Mouse (Mus musculus) heart, embryonic 11.5 days (tissue): Measurements from ENCODE around the gene Adamtsl4. TPM values are rescaled to one million over a fixed set of nuclear protein-coding genes. Genes with fewer than 3 reads are reported as not detected.

Experiments
- ATAC-seq: fragments of 200-750 bp; cut with Nextera tagmentation; replicated peaks from 2 replicates; pipeline ENCODE4 v1.8.0; 2017; ENCODE audit warnings: moderate library complexity; ENCODE audit not compliant: insufficient number of reproducible peaks, low FRiP score, low TSS enrichment
- H3K27ac ChIP-seq: fragments of 300-500 bp; sonication (generic); 2 replicates; pipeline ENCODE4 v1.5.1; 2014; ENCODE audit warnings: mild to moderate bottlenecking, low read depth, low read length
- H3K27me3 ChIP-seq: fragments of 300-500 bp; sonication (generic); 2 replicates; pipeline ENCODE4 v1.6.1; 2014; ENCODE audit warnings: mild to moderate bottlenecking, low read length, mixed read lengths; ENCODE audit not compliant: control insufficient read depth, insufficient read depth
- H3K36me3 ChIP-seq: fragments of 300-500 bp; sonication (generic); 2 replicates; pipeline ENCODE4 v1.6.1; 2014; ENCODE audit warnings: mild to moderate bottlenecking, low read length, moderate library complexity, mixed read lengths; ENCODE audit not compliant: control insufficient read depth, insufficient read depth
- H3K4me1 ChIP-seq: fragments of 300-500 bp; sonication (generic); 2 replicates; pipeline ENCODE4 v1.6.1; 2014; ENCODE audit warnings: low read length; ENCODE audit not compliant: control insufficient read depth, insufficient read depth
- H3K4me2 ChIP-seq: fragments of 300-500 bp; sonication (generic); 2 replicates; pipeline ENCODE4 v1.6.1; 2014; ENCODE audit warnings: mild to moderate bottlenecking, moderate library complexity
- H3K4me3 ChIP-seq: fragments of 300-500 bp; sonication (generic); 2 replicates; pipeline ENCODE4 v1.5.1; 2014; ENCODE audit warnings: low read depth, low read length
- H3K9ac ChIP-seq: fragments of 300-500 bp; sonication (generic); 2 replicates; pipeline ENCODE4 v1.6.1; 2014; ENCODE audit warnings: mild to moderate bottlenecking, low read depth, low read length, moderate library complexity
- H3K9me3 ChIP-seq: fragments of 300-500 bp; sonication (generic); replicated peaks from 2 replicates; pipeline ENCODE4 v1.6.1; 2016; ENCODE audit warnings: low read length; ENCODE audit not compliant: control insufficient read depth
- WGBS: fragments of 180-500 bp; shearing (Covaris S2); extraction: QIAGEN DNeasy Blood & Tissue Kit; methylation state at CpG from one replicate; pipeline ENCODE4 v1.1.7; 2014; ENCODE audit not compliant: insufficient replicate concordance; 5-methylcytosine and 5-hydroxymethylcytosine counted together
- polyA plus RNA-seq: library from polyadenylated mRNA; unstranded; fragments of >200 nt; fragmentation: Nextera tagmentation; extraction: Ambion mirVana; gene quantifications from 2 replicates; pipeline ENCODE4 v1.2.1, GENCODE M21; 2014

Adamtsl4 gene
- polyA plus RNA-seq, 1 experiment from 2014 or later, result 3.5 TPM

DNA sequence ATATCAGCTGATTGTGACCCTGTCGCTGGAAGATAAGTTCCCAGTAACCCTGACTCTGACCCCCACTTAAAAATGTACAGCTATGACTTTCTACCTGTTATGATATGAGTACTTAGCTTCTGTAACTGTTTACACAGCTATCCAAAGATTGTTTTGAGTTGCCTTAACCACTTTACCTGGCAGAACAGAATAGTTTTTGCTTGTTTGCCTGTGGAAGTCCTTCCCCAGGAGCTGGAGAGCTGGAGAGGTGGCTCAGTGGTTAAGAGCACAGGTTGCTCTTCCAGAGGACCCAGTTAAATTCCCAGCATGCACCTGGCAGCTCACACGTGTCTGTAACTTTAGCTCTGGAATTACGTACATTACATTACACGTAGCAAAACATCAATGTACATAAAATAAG is 16.9 kb upstream of the Adamtsl4 start:
- Histone ChIP-seq H3K4me1 (peaks cover 17% of the 10 kb centered on the region), H3K36me3 (no peaks in the 10 kb centered on the region), H3K4me2 (no peak overlapping the region), H3K9ac (no peak overlapping the region), H3K9me3 (no peaks in the 10 kb centered on the region), H3K4me3 (no peak overlapping the region), H3K27me3 (no peaks in the 10 kb centered on the region), H3K27ac (no peak overlapping the region)
- no peak for ATAC-seq
- WGBS, result 83% methylated on average over 4 of the region's 4 CpGs

DNA sequence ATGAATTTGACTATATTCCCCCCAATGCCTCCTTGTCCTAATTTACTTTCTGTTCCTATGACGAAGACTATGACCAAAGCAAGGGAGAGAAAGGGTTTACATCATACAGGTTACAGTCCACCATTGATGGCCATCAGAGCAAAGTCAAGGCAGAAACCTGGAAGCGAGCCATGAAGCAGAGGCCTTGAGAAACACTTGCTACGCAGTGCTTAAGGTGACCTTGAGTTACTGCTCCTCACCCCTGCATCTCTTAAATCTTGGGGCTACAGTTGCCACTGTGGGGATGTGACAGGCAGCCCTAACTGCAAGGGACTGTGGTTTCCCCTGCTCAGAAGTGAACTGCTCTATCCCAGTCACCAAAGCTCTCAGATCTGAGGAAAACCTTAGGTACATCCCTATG is 15.6 kb upstream of the Adamtsl4 start:
- no peaks in the 10 kb centered on the region for H3K27me3 ChIP-seq
- H3K4me1 ChIP-seq, result peaks cover 17% of the 10 kb centered on the region
- H3K27ac ChIP-seq, result no peak overlapping the region
- ATAC-seq, result no peak
- WGBS, result 90% methylated on average over 3 of the region's 3 CpGs
- no peak overlapping the region for H3K4me3 ChIP-seq
- no peaks in the 10 kb centered on the region for H3K36me3 ChIP-seq
- H3K4me2 ChIP-seq, result no peak overlapping the region
- H3K9me3 ChIP-seq, result no peaks in the 10 kb centered on the region
- no peak overlapping the region for H3K9ac ChIP-seq

DNA sequence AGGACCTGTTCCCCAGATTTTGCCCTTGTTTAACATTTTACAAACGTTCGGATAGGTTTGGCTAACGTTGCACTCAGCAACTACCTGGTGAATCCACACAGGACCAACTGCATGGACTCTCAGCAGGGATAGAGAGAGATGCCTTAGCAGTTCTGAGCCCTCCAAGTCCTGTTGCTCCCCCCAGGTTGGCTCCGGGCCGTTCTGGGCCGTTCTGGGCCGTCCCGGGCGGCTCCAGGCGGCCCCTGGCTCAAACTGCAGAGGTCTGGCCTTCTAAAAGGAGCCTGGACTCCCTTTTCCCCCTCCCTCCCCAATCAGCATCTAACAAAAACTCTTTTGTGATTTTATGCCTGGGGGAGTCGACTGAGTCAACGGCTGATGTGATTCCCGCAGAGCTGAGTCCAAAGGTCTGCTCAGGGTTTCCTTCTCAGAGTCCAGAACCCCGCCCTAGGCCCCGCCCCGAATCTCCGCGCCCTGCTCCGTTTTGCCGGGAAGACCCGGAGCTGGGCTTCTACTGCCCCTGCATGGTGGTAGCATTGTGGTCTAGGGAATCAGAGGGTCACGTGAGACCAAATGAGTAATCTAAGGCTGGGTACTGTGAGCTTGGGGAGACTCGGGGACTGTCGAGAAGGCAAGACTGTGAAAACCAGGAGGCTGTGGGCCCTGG is 14.3 kb upstream of the Adamtsl4 start:
- Histone ChIP-seq H3K4me3 (peak overlapping the region; percentile 21), H3K4me1 (peaks cover 17% of the 10 kb centered on the region), H3K27me3 (no peaks in the 10 kb centered on the region), H3K9ac (peak overlapping the region; percentile 69; the same call in 1 of the 2 replicates), H3K27ac (peak overlapping the region; percentile 74), H3K36me3 (no peaks in the 10 kb centered on the region), H3K9me3 (no peaks in the 10 kb centered on the region), H3K4me2 (peak overlapping the region; percentile 67)
- WGBS, result 9% methylated on average over 24 of the region's 24 CpGs
- peak; percentile 78 for ATAC-seq

DNA sequence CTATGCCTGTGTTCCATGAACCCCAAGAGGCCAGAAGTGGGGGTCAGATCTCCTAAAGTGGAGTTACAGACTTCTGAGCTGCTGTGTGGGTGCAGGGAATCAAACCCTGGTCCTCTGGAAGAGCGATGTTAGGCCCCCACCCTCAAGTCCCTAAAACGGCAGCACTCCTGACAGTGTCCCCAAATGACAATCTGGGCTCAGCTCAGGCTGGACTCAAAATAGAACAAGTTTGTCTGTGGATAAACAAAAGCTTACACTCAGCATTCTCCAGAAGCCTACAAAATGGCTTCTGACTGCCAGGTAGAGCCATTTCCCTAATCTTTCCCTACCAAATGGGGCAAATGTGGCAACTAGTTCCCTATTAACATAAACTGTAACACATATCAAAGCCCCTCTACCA is 13.4 kb upstream of the Adamtsl4 start:
- H3K4me2 ChIP-seq, result no peak overlapping the region
- no peak overlapping the region for H3K9ac ChIP-seq
- ATAC-seq, result no peak
- H3K9me3 ChIP-seq, result no peaks in the 10 kb centered on the region
- WGBS, result 52% methylated on average over 2 of the region's 2 CpGs
- no peaks in the 10 kb centered on the region for H3K27me3 ChIP-seq
- no peak overlapping the region for H3K4me3 ChIP-seq
- no peaks in the 10 kb centered on the region for H3K36me3 ChIP-seq
- H3K4me1 ChIP-seq, result peaks cover 24% of the 10 kb centered on the region
- no peak overlapping the region; the same call in 1 of the 2 replicates for H3K27ac ChIP-seq

DNA sequence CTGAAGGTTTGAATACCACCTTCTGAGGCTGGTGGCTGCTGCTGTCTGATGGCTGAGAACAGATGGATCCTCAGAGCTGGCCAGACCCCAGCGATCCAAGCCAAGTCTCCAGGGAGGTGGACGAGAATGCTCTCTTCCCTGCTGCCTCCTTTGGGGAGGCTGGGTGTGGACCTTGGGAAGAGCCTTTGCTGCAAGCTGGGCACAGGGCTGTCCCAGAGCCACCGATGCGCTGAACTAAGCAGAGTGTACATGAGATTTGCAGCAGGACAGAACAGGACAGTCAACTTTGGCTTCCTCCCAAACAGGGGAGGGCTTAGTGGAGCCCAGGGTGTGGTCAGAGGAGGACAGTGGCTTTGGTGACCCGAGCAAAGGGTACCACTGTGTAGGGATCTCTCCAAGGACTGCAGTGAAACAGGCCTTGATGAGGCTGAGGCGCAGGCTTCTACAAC is 12.5 kb upstream of the Adamtsl4 start:
- H3K27me3 ChIP-seq, result no peaks in the 10 kb centered on the region
- H3K9ac ChIP-seq, result peak overlapping the region; percentile 39; the same call in 1 of the 2 replicates
- no peaks in the 10 kb centered on the region for H3K9me3 ChIP-seq
- no peak overlapping the region for H3K4me2 ChIP-seq
- 61% methylated on average over 6 of the region's 6 CpGs for WGBS
- ATAC-seq, result no peak
- no peak overlapping the region for H3K27ac ChIP-seq
- H3K4me1 ChIP-seq, result peaks cover 33% of the 10 kb centered on the region
- H3K4me3 ChIP-seq, result no peak overlapping the region
- no peaks in the 10 kb centered on the region for H3K36me3 ChIP-seq

DNA sequence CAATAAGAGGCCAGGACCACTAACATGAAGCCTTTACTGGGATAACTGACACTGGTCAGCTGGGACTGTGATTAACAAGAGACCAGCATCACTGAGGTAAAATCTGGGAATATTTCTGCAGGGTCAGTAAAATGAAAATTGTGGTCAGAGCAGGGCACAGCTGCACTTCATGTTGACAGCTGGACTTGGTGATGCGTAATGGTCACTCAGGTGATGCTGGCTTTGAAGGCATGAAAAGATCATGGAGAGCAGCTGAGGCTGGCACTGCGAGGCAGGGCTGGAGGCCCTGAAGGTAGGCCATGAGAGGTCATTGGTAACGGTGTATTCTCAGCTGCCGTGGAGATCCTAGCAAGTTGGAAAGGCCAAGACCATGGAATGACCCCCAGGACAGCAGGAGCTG is 10.6 kb upstream of the Adamtsl4 start:
- Histone ChIP-seq H3K4me1 (peaks cover 49% of the 10 kb centered on the region), H3K9me3 (no peaks in the 10 kb centered on the region), H3K27ac (no peak overlapping the region), H3K9ac (no peak overlapping the region), H3K4me3 (no peak overlapping the region), H3K4me2 (no peak overlapping the region), H3K27me3 (no peaks in the 10 kb centered on the region), H3K36me3 (no peaks in the 10 kb centered on the region)
- ATAC-seq, result no peak
- WGBS, result 90% methylated on average over 4 of the region's 4 CpGs

DNA sequence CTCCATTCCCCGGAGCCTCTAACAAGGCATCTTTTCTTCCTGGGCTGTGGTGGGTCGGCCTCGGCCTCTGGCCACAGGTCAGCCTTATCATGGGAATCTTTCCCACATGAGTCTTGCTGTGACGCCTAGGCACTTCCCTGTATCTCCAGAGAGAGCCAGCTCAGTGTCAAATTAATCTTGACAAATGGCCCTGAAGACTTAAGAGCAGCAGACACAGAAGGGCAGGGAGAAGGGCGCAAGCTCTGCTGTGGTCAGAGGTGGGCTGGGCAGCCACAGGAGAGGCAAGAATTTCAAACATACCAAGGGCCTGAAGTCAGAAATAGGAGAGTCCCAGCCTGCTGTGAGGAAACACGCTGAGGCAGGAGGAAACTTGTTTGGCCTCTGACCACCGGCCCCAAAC is 8.6 kb upstream of the Adamtsl4 start:
- Histone ChIP-seq H3K36me3 (no peaks in the 10 kb centered on the region), H3K4me2 (no peak overlapping the region), H3K9me3 (no peaks in the 10 kb centered on the region), H3K27me3 (no peaks in the 10 kb centered on the region), H3K27ac (peak overlapping the region; percentile 70), H3K9ac (no peak overlapping the region), H3K4me1 (peaks cover 55% of the 10 kb centered on the region), H3K4me3 (no peak overlapping the region)
- WGBS, result 9% methylated on average over 7 of the region's 7 CpGs
- ATAC-seq, result no peak

DNA sequence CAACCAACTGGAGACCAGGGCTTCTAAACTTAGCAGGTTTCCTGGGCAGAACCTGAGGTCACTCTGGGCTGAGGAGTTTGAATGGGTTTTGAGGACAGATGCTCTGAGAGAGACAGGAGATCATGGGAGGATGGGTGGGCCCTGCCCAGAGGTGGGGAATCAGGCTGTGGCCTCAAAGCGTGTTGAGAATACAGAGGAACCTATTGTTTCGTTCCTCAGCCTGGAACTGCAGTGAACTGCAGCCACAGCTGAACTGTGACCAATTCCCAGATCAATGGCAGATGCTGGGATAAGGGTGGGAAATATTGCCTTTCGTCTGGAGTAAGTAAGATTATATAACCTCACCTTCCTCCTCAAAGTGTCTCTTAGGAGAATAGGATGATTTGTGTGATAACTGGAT is 8.1 kb upstream of the Adamtsl4 start:
- H3K9me3 ChIP-seq, result no peaks in the 10 kb centered on the region
- 41% methylated on average over 3 of the region's 3 CpGs for WGBS
- no peaks in the 10 kb centered on the region for H3K27me3 ChIP-seq
- no peaks in the 10 kb centered on the region for H3K36me3 ChIP-seq
- H3K4me3 ChIP-seq, result no peak overlapping the region
- H3K4me2 ChIP-seq, result no peak overlapping the region
- no peak overlapping the region for H3K9ac ChIP-seq
- H3K4me1 ChIP-seq, result peaks cover 51% of the 10 kb centered on the region
- ATAC-seq, result no peak
- peak overlapping the region; percentile 70 for H3K27ac ChIP-seq
